Mouse (Mus musculus) thymus, adult 2 months (tissue): ENCODE results near the gene Kbtbd13.

ENCODE experiments used
- CTCF ChIP-seq: fragments of 200-500 bp; IDR thresholded peaks from 2 replicates; pipeline ENCODE4 v1.5.1; 2012; ENCODE audit warnings: mild to moderate bottlenecking, control low read depth, low read length, moderate library complexity, borderline replicate concordance; ENCODE audit not compliant: control insufficient read depth, poor library complexity, insufficient read depth; ENCODE audit errors: extremely low read depth
- POLR2A ChIP-seq: fragments of 200-500 bp; IDR thresholded peaks from 2 replicates; pipeline ENCODE4 v1.6.1; 2012; ENCODE audit warnings: mild to moderate bottlenecking, low read length, control low read depth, moderate library complexity; ENCODE audit not compliant: control insufficient read depth, poor library complexity, insufficient read depth; ENCODE audit errors: extremely low read depth

DNA sequence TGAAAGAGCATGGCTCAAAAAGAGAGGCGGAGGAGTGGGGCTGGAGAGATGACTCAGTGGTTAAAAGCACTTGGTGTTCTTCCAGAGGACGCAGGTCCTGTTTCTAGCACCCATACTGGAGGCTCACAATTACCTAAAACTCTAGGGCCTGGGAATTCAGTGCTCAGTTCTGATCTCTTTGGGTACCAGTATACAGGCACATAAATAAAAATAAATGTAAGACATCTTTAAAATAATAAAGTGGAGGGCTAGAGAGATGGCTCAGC lies 13.7 kb upstream of the Kbtbd13 start:
- no peak for TF ChIP-seq CTCF
- no peak for TF ChIP-seq POLR2A
